Mouse (Mus musculus) heart, postnatal 4 days (tissue): ENCODE measurements around the gene Prodh2. TPM values are rescaled to one million over a fixed set of nuclear protein-coding genes. Genes with fewer than 3 reads are reported as not detected.
"Not testable (repeated sequence)": the region's sequence is repeated elsewhere in the genome, so short reads cannot be mapped to it uniquely, and the experiment has no call there.

Source experiments
- DNase-seq: peaks from one replicate; pipeline ENCODE4 v3.0.0; 2021
- total RNA-seq, 2 experiments: library from RNA; stranded (reverse); gene quantifications; 2 replicates each; pipeline ENCODE4 v1.2.3; 2021

Gene Prodh2
- total RNA-seq, 2 experiments from 2014 or later, result not detected

GRCm38 (mm10) chr7:30490251-30490956, 3.0 kb upstream of the Prodh2 start:
- DNase-seq, result peak; percentile 46

- no peak for DNase-seq
Measured at GRCm38 (mm10) chr7:30490957-30491307, 2.5 kb upstream of the Prodh2 start.

GRCm38 (mm10) chr7:30492765-30493164, 657 bp upstream of the Prodh2 start:
- DNase-seq, result peak; percentile 83

GRCm38 (mm10) chr7:30495506-30496042, 2.2 kb downstream of the Prodh2 start:
- not testable (repeated sequence) for DNase-seq

GRCm38 (mm10) chr7:30501159-30501558, 7.7 kb downstream of the Prodh2 start:
- not testable (repeated sequence) for DNase-seq

- DNase-seq, result no peak
Measured at GRCm38 (mm10) chr7:30508061-30508460, 14.6 kb downstream of the Prodh2 start.

- DNase-seq, result no peak
Measured at GRCm38 (mm10) chr7:30515003-30515760, 21.8 kb downstream of the Prodh2 start.

- DNase-seq, result no peak
Measured at GRCm38 (mm10) chr7:30518325-30518724, 24.9 kb downstream of the Prodh2 start.

GRCm38 (mm10) chr7:30520396-30520795, 27.0 kb downstream of the Prodh2 start:
- DNase-seq, result no peak

- no peak for DNase-seq
Measured at GRCm38 (mm10) chr7:30520856-30521255, 27.4 kb downstream of the Prodh2 start.

GRCm38 (mm10) chr7:30522871-30523270, 29.4 kb downstream of the Prodh2 start:
- no peak for DNase-seq

GRCm38 (mm10) chr7:30524487-30524886, 31.1 kb downstream of the Prodh2 start:
- DNase-seq, result no peak

GRCm38 (mm10) chr7:30525954-30526353, 32.5 kb downstream of the Prodh2 start:
- no peak for DNase-seq

GRCm38 (mm10) chr7:30526399-30526798, 33.0 kb downstream of the Prodh2 start:
- no peak for DNase-seq

GRCm38 (mm10) chr7:30526981-30527380, 33.6 kb downstream of the Prodh2 start:
- DNase-seq, result no peak

- DNase-seq, result no peak
Measured at GRCm38 (mm10) chr7:30531291-30531815, 37.9 kb downstream of the Prodh2 start.

GRCm38 (mm10) chr7:30532931-30533330, 39.5 kb downstream of the Prodh2 start:
- peak; percentile 70 for DNase-seq

GRCm38 (mm10) chr7:30533941-30534632, 40.7 kb downstream of the Prodh2 start:
- DNase-seq, result no peak

- DNase-seq, result peak; percentile 97
Measured at GRCm38 (mm10) chr7:30534633-30535577, 41.5 kb downstream of the Prodh2 start, which contains the start of gene Arhgap33. TSS of gene Arhgap33 (minus strand) at chr7:30535060.

GRCm38 (mm10) chr7:30540572-30540971, 47.1 kb downstream of the Prodh2 start:
- DNase-seq, result no peak

- DNase-seq, result no peak
Measured at GRCm38 (mm10) chr7:30544327-30544726, 50.9 kb downstream of the Prodh2 start.
